Mouse (Mus musculus) mesoderm, embryonic 11.5 days (tissue): ENCODE measurements around the gene Tepp.

Experiments
- DNase-seq: peaks from one replicate; pipeline ENCODE4 v3.0.0-alpha.2; 2012; ENCODE audit warnings: low read depth, low spot score

Tepp gene

DNA sequence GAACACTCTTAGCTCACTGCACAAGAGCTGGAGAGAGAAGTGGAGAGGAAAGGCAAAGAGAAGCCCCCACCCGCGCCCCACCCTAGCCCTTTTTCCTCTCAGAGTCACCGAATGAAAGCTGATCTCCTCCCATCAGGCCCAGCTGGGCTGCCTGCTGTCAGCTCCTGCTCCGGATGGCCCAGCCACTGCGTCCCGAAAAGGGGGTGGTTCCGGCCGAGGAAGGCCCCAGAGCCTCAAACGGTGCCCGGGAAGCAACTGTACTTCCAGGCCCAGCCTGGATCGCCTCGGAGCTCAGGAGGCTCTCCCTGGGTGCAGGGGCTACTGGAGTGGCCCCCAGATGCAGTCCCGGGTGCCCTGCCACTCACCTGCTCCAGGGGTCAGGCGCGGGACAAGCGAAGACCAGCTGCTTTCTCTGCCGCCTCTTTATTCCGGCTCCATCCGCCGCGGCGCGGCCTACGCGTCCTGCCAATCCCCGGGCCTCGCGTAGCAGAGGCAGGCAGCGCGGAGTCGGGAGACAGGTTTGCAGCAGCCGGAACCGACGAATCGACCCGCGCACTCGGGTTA is 20.9 kb downstream of the Tepp start:
- DNase-seq = peak; percentile 78

DNA sequence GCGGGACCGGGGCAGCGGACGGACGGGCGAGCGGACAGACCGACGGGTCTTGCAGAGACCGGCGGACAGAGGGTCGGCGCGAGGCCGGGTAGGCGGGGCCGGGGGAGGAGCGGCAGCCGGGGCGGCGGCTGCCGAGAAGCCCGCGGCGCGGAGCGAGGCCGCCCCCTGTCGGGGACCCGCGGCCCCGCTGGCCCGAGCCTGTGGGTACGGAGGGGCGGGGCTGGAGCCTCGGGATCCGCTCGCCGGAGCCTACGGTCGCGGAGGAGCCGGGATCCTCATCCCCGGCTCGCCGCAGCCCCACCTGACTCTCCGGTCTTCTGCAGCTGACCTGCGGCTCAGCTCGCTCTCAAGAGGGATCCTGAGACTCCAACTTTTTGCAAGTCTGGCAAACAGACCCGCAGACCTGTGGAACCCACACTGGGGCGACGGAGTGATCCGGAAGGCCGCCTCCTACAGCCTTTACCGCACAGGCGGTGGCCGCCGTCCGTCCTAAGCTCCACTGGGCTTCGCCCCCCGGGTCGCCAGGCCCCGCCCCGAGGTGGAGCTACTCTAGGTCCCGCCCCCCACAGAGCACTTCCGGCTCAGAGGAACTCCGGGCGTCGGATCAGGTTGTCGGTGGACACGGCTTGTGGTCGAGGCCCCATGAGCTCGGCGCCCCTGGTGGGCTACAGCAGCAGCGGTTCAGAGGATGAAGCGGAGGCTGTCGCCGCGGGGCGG is 21.5 kb downstream of the Tepp start, which contains the start of the genes Zfp319 and Usb1:
Gene Zfp319 (minus strand): TSS at position 231 of the 717 bp plus-strand sequence.
Gene Usb1 (plus strand): TSS at position 565 of the 717 bp plus-strand sequence.
- peak; percentile 97 for DNase-seq

DNA sequence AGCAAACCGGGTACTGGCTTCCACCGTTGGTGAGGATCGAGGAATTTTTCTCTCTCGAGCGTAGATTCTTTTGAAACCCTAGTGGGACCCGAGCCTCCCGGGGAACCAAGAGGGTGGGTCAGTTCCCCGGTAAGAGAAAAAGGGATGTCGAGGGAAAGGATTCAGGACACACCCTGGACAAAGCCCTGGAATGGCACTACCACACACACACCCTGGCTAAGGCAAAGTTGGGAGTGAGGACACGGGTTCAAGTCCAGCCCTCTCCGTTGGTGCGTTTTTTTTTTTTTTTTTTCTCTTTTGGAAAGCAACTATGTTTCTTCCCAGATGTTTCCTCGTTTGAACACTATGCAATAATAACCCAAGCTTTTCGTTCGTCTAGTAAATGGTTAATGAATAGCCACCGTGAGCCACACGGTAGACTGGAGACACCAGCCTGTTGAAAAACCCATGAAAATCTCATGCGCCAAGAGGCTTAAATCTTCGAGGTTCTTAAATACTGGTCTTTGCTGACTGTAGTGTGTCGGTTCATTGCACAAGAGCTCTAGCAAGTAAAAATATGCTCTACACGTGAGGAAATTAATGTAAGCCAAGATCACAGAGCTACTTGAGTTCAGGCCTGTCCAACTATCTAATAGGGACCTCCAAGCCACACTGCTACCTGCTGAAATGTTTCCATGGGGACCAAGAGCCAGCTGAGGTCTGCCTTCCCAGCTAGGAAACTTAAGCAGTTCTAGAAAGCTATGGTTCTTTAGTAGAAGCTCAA is 22.3 kb downstream of the Tepp start:
- DNase-seq = no peak

DNA sequence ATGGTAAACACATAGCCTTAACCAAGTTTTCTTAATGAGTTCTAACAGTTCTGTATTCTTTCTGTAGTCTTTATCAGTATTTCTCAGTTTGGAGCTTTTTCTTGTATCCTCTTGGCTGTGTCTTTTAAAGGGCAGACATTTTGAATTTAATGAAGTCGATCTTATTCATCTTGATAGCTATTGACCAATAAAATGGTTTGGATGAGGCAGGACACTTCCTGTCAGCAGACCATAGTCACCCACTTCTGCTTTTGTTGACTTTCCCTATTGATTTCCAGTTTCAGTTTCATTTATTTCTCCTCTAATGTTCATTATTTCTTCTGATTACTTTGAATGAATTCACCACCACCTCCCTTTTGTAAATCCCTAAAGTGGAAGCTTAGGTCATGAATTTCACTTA is 25.3 kb downstream of the Tepp start:
- no peak for DNase-seq

DNA sequence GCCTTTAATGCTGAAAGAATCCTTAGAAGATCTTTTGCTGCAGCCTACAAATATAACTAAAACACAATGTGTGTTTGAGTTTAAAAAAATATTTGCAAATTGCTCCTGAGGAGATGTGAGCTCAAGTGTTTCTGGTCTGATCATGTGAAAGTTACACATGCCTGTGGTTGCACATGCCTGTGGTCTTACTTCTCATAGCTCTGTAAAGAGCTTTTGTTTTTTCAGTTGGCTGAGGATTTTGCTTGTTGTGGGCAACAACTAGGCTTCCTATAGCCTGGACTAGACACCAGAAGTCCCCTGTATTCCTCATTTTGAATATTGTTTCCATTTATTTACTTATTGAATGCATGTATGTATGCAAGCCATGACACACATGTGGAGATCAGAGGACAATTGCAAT is 26.0 kb downstream of the Tepp start:
- no peak for DNase-seq

DNA sequence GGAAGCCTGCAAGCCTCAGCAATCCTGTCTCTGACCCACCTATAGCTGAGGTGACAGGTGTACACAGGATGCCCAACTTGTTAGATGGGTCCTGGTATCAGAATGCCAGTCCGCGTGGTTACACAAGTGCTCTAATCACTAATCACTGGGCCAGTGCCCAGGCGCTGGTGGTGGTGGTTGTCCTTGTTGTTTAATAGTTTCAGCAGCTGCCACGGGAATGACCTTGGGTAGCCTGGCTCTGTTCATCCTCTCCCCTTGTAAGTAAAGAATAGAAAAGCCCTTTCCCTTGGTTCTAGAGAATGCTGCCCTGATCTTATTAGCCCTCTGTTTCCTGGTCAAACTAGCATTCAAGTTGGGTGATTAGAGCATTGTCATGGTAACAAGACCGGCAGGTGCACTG is 31.4 kb downstream of the Tepp start:
- no peak for DNase-seq

DNA sequence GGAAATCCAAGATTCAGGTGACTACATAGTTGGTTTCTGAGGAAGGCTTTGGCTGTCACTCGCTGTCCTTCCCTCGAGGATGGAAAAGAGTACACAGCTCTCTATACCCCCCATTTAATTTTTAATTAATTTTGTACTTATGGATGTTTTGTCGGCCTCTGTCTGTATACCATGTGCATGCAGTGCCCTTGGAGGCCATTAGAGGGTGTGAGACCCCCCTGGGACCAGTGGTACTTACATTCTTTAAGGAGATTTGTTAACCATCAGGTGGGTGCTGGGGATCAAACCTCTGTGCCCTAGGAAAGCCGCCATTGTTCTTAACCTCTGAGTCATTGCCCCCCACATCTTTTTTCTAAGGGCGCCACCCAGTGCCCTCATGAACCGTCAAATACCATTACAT is 34.3 kb downstream of the Tepp start:
- DNase-seq = no peak

DNA sequence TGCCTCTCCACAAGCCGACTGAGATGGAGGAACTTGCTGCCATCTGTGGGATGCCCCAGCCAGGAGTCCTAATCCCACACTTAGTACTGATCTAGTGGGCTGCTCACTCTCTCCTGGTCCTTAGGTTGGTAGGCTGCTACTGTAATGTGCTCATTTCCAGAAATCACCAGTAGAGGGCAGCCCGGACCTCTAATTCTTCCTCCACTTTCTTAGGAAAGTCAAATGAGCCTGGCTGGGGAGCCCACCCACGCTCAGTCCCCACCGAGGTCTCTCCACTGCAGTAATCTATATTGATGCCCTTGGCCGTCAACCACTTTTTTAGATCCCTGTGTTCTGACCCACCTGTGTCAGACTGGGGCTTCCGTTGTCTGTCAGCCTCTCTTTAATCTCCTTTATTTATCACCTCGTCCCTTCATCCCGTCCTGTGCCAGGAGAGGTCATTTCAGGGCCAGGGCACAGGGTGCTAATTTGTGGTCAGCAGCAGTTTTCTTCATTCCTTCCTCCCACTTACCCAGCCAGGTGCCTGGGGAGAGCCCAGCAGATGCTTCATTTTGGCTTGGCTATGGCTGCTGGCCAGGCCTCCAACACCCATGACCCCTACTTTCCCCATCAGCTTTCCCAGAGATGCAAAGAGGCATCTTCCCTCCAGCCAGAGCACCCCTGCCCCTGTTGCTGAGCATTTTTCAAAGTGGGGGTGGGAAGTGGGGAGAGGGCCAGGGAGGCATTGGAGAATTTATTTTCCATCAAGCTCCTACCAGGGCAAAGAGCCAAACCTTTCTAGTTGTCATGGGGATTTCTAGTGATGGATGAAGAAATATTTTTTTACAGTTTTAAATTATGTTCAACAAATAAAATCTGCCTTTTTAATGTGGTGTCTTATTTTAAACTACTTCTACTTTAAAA is 36.5 kb downstream of the Tepp start:
- peak; percentile 81 for DNase-seq

DNA sequence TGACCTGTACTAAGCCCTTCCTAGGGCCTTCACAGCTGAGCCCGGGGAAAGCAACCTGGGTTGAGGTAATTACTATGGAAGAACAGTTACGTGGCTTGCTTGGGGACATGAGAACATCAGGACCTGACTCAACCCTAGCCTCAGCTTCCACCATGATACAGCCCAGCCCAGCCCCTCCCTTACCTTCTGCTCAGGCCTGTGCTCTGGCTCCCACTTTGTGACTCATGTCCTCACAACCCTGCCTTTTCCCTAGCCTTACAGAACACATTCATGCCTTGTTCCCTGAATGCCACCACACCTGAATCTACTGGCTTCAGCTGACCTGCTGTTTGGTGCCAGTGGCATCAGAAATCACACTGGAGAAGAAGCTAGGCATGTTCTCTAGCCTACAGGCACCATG is 38.0 kb downstream of the Tepp start:
- DNase-seq = no peak

DNA sequence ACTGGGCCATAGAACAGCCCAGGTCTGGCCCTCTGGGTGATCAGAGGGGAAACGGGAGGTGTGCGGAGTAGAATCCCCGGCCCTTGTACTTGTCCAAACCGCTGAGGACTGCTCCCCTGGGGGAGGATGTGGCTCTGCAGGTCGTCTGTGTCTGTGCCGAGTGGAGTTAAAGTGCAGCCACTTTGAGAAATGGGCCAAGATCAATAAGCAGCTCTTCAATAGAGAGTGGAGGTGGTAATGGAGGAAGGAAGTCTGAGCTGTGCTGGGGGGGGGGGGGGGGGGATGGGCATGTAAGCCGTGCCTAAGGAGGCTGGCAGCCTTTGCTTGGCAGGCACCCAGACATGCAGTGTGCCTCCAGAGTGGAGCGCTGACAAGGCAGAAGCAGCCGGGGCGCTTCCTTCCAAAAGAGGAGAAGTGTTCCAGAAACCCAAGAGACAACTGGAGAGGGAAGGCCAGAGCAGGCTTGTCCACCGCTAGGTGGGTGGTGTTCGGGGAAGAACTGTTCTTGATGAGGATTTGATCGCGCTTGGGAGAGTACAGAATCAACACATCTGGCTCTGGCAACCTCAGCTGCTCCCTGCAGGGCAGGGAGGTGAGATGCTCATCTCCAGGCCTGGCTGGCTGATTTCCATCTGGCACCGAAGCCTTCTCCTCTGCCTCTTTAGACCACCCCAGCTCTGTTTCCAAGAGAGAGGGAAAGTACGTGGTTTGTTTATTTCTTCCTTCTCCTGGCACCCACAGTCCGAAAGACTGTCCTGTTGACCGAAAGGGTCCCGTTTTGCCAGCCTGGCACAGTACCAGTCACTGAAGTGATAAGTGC is 38.7 kb downstream of the Tepp start:
- peak; percentile 8 for DNase-seq

DNA sequence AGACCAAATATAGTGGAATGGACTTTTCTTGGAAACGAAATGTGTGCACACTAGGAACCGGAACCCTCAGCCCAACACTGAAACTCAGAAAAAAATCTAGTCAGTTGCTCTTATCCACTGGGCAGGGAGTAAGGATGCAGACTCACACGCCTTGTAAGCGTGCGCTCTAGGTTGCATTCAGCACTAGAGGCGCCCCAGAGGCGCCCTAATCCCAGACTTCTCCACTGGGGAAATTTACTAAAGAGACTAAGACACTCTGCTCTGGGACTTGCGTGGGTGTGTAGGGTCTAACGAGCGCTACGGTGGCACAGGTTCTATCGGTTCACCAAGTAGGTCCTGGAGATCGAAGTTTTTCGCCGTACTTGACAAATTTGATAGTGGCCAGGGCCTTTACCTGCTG is 41.1 kb downstream of the Tepp start:
- peak; percentile 56 for DNase-seq

DNA sequence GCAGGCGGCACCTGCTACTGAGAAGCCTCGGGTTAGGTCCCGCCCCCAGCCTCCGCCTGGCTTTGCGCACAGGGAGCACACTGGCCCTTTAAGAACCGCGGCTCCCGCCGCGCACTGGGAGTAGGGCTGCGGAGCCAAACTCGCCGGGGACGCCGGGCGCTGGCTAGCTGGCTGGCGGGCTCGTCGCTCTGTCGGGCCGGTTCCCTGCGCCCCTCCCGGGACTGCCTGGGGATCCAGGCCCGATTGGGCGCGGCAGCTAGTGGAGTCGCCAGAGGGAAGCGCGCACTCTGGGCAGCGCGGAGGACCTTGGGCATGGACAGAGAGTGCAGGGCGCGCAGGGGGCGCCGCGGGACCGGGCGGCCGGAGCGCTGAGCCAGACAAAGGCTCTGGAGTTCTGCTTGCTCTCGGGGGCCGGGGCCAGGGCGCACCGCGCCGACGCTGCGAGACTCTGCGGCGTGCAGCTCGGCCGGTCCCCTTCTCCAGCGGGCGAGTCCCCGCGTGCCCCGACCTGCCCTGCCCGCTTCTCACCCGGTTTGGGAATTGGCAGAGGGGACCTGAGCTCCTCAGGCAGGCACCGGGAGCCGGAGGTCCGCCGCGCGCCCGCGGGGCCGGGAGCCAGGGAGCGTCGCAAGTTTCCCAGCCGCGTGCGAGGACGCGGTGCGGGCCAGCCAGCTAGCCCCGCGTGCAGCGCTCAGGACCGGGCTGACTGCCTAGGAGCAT is 41.9 kb downstream of the Tepp start, which contains the start of gene Mmp15:
Gene Mmp15 (plus strand): TSS at position 118 of the 720 bp plus-strand sequence.
- peak; percentile 77 for DNase-seq

DNA sequence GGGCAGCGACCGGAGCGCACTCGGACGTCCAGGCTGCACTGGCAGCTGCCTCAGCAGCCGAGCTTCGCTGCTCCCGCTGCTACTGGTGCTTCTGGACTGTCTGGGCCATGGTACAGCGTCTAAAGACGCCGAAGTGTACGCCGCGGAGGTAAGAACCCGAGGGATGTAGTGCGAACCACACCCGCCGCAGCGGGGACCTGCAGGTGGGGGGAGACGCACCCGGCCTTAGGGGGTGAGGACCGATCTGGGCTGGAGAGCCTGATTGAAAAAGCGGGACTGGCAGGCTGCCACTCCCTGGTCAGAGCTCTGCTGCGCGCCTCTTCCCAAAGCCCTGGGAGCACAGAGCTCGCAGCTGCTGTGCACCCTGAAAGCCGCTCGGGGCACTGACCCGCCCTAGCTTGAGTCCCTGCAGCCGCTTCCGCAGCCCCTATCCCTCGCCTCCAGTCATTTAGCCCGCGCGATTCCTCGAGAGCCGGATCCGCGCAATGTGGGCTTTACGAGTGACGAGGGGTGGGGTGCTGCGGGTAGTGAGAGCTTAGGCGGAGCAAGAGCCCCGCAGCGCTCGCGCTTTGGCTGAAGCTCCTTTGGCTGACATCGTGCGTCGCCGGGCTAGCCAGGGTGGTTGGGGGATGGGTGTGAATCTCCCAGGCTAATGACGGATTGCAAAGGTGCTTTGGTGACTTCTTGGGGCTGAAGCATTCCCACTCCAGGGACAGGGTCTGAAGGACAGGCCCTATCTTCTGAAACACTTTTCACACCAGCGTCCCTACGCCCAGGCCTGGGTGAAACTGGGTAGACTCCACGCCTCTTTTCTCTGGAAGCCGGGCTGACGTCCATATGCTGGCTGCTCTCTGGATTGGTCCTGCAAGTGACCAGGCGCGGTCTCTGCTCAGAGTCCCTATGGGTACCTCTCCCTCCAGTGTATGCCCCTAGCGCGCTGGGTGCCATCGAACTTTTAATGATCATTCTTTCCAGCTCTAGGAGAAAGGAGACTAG is 42.8 kb downstream of the Tepp start:
- DNase-seq = peak; percentile 64

DNA sequence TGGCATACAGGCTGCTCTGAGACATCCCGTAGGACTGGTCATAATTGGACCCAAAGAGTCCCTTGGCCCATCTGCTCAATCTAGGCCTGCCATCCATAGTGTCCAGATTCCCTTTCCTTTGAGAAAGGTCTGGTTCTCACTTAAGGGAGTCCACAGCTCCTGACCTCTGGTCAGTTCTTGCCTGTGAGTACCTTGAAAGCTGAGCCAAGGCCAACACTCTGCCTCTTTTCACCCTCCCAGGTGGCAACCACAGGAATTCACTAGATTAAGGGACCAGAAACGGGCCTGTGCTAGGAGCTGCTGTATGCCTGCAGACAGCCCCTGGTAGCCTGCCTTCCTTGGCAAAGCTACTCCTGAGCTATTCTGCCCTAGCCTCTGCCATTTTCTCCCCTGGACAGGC is 44.2 kb downstream of the Tepp start:
- DNase-seq = no peak

DNA sequence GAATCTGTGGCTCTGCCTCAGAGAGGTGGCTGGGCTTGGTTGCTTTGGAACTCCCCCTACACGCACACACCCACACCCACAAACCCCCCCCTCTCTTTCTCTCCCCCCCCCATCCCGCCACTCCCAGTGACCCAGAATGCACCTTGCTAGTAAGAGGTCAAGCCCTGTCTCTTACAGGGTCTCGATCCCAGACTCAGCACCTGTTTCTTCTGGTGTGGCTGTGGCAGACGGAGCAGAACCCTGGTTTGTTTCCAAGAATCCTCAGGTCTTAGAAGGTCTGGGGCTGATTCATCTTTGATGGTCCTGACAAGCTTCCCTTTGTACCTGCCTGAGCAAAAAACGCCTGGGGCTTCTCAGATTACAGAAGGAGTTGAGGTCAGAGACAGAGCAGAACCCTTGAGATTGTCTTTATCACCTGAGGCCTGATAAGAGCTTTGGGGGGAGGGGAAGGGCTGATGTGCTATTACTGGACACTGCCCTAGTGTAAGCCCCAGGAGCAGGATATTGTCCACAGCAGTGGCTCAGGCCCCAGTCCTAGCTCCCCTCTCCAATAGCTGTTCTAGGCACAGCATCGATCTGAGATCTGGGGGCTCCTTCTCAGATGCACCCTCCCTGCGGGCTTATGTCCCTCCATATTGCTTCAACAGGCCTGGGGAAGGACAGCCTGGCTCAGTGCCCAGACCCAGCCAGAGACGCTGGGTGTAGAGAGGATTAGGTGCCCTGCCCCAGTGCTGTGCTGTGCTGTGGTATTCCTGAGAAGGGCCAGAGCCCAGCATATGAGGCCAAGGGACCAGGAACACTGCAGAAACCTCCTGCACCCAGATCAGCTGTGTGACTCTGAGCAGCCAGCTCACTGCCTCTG is 48.4 kb downstream of the Tepp start:
- no peak for DNase-seq

DNA sequence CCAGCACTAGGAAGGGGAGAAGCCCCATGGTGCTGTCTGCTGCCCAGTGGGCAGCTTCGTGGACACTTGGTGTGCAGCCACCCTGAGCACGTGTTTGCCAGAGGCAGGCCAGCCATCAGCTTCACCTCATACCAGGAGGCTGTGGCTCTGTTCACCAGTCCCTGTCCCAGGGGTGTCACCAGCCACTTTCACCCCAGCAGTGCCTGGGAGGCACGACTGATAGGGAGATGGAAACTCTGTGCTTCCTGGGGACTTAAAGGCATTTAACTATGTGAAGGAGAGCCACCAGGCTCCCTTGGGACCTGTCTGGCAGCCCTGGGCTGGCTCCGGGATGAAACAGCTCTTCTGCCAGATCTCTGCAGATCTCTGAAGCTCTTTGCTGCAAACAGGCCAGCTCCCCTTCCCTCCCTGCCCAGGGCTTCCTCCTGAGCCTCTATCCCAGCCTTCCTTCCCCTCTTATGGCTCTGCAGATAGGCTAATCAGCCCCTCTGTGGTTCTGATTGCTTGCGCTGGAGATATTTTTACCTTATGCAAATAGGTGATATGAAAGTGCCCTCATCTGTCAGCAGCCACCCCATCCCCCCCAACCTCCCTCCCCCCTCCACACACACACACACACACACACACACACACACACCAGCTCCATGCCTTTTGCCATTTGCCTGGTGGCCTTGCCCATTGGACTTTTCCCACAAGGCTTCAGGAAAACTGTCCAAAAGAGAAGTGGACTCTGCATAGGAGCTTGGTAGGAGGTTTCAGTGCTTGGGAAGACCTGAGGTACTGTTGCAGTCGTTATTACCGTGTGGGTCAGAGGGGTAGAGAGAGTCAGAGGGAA is 50.0 kb downstream of the Tepp start:
- no peak for DNase-seq

DNA sequence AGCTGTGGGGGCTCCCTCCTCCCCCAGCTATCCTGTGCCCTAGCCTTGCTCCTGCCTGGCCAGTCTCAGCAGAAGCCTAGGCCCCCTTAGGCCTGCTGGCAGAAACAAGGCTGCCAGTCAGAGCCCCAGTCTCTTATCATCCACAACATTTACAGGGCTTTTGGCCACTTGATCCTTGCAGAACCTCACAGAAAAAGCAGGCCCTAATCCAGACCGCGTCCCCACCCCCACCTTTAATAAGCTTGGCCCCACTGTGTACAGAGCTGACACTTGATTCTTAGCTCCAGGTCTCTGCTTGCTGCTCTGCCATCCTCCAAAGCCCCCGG is 50.6 kb downstream of the Tepp start:
- no peak for DNase-seq
